Mouse (Mus musculus): ENCODE results near the gene Dntt. TPM values are rescaled to one million over a fixed set of nuclear protein-coding genes. Genes with fewer than 3 reads are reported as not detected.
A peak's percentile ranks its signal among the peaks of the same experiment; 100 is the strongest.

Gene Dntt
- polyA plus RNA-seq, 1 experiment from 2014 or later = 0.22 TPM

DNA sequence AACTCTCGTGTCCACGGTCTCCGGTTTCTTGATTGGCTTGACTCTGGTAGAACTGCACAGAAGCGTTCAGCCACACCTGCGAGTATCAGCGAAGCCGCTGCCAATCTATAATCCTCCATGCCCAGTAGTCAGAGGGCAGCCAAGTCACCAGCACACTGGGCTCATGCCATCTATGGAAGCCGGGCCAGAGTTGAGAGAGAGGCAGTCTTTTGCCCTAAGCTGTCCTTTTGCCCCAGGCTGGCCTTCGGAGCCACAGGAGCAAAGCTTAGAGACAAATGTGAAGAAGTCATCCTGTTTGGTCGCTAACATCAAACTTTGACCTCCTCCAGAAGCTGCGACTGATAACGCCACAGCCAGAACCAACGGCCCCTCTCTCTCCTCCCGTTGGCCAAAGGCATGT lies 54.6 kb downstream of the Dntt start:
- H3K4me3 ChIP-seq = no peak overlapping the region
- WGBS = 90% methylated on average over 14 of the region's 14 CpGs
- no peak for ATAC-seq (ENCODE audit: low read depth)

DNA sequence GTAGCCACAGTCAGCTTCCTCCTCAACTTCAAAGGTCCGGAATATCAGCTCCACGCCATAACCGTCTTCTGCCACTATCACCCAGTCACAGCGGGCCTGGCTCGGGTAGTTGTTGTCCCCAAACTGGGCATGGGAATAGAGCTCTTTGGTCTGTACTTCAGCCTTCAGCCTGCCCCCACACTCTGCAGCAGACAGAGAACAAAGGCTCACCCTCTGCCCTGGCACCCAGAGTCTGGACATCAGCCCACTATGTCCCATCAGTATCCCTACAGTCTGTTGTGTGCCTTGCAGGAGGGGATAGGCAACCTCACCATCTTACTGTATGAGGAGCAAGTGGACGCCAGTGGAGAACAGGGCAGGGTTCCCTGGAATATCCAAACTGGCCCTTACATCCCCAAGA lies 57.2 kb downstream of the Dntt start:
- Histone ChIP-seq H3K9me3 (no peaks in the 10 kb centered on the region), H3K4me1 (replicated peaks) (peaks cover 9% of the 10 kb centered on the region), H3K9ac (no peak overlapping the region), H3K4me2 (no peak overlapping the region), H3K4me3 (no peak overlapping the region), H3K36me3 (no peaks in the 10 kb centered on the region), H3K27ac (replicated peaks) (no peak overlapping the region), H3K27me3 (peaks cover 9% of the 10 kb centered on the region)
- 92% methylated on average over 6 of the region's 6 CpGs for WGBS
- ATAC-seq (ENCODE audit: low read depth) = peak; percentile 33; the same call in 1 of the 2 replicates

More for the DNA sequence above, 54.6 kb downstream of the Dntt start:
- H3K9ac ChIP-seq = no peak overlapping the region
- H3K27ac ChIP-seq (replicated peaks) = no peak overlapping the region
- H3K4me1 ChIP-seq (replicated peaks) = peaks cover 13% of the 10 kb centered on the region
- H3K27me3 ChIP-seq = no peaks in the 10 kb centered on the region; the same call in 1 of the 2 replicates
- H3K36me3 ChIP-seq = no peaks in the 10 kb centered on the region
- no peaks in the 10 kb centered on the region for H3K9me3 ChIP-seq
- H3K4me2 ChIP-seq = no peak overlapping the region

DNA sequence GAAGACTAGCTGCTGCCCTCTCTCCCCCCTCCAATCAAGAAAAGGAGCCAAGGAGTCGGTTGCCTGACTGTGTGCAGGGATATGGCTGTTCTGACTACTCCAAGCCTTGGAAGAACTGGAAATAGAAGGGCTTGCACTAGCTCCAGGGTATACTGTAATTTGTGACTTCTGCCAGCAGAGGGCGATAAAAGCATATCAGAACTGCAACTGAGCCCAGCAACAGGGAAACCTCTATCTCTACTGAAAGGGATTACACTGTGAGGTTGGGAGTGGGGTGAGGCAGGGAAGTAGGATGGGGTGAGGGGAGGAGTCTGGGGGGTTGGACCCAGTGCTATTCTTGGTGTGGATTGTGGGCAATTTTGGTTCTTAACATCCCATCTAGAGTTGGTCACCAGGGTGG lies 57.6 kb downstream of the Dntt start:
- Histone ChIP-seq H3K27me3 (peaks cover 9% of the 10 kb centered on the region), H3K27ac (replicated peaks) (no peak overlapping the region), H3K9me3 (no peaks in the 10 kb centered on the region), H3K4me1 (replicated peaks) (peaks cover 5% of the 10 kb centered on the region; the same call in 1 of the 2 replicates), H3K4me2 (no peak overlapping the region), H3K4me3 (no peak overlapping the region), H3K9ac (no peak overlapping the region), H3K36me3 (no peaks in the 10 kb centered on the region)
- peak; percentile 72 for ATAC-seq (ENCODE audit: low read depth)
- 16% methylated on average over 2 of the region's 2 CpGs for WGBS

DNA sequence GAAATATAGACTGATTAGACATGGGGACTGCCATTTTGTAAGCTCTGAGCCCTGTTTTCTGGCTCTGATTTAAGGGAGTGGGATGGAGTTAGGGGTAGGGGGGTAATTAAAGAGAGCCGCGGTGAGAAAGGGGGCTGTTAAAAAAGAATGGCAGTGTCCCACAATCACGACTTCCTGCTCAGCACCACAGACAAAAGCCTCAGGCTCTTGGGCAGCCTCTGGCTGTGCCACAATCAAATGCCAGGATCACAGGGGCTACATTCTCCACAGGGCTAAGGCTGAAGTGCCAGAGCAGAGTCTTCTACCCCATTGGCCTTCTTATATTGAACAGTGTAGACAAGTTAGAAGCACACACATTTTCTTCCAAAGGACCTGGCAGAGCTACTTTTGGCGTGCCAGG lies 58.8 kb downstream of the Dntt start:
- ATAC-seq (ENCODE audit: low read depth) = no peak
- WGBS = 22% methylated on average over 4 of the region's 4 CpGs
- H3K36me3 ChIP-seq = no peaks in the 10 kb centered on the region
- H3K27me3 ChIP-seq = peaks cover 9% of the 10 kb centered on the region
- H3K9me3 ChIP-seq = no peaks in the 10 kb centered on the region
- no peaks in the 10 kb centered on the region for H3K4me1 ChIP-seq (replicated peaks)
- no peak overlapping the region for H3K4me3 ChIP-seq
- no peak overlapping the region for H3K27ac ChIP-seq (replicated peaks)
- H3K9ac ChIP-seq = no peak overlapping the region
- H3K4me2 ChIP-seq = no peak overlapping the region

DNA sequence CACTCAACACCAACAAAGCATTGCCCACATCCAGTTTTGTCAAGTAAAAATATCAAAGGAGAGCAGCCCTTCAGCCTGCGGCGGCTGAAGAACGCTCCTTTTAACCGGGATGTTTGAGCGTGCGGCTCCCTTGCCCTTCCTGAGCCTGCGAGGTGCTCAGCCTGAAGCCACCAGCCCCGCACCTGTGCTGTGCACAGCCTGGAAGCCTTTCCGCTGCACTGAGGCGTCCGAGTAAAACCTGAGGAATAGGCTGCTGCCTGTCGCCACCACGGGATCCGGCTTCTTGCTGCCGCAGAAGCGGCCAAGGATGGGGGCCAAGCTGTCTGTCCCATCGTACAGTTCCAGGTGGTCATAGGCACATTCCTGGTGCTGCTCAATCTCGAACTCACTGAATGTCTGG lies 59.4 kb downstream of the Dntt start:
- 47% methylated on average over 18 of the region's 18 CpGs for WGBS
- Histone ChIP-seq H3K4me3 (no peak overlapping the region), H3K27ac (replicated peaks) (no peak overlapping the region), H3K9me3 (no peaks in the 10 kb centered on the region), H3K4me2 (peak overlapping the region; percentile 29; the same call in 1 of the 2 replicates), H3K36me3 (no peaks in the 10 kb centered on the region), H3K4me1 (replicated peaks) (no peaks in the 10 kb centered on the region), H3K9ac (no peak overlapping the region), H3K27me3 (peaks cover 9% of the 10 kb centered on the region)
- ATAC-seq (ENCODE audit: low read depth) = no peak

DNA sequence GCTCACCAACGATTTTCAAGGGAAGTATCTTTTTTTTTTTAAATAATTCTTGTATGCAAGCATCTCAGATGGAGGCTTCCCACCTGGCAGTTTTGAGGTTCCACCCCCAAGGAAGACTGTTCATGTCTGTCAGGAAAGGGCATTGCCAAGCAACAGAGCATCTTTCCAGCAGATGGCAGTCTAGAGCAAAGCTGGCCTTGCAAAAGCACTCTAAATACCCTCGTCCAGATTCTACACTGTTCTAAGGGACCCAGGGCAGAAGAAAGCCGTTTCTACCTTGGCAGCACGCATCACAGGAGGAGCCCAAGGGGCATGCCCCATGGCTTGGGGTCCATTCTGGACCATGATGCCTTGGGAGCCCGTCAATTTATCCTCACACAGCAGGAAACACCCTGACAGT lies 60.8 kb downstream of the Dntt start:
- WGBS = 14% methylated on average over 5 of the region's 5 CpGs
- Histone ChIP-seq H3K27me3 (peaks cover 9% of the 10 kb centered on the region), H3K4me3 (no peak overlapping the region), H3K9ac (no peak overlapping the region), H3K27ac (replicated peaks) (no peak overlapping the region), H3K9me3 (no peaks in the 10 kb centered on the region), H3K4me2 (no peak overlapping the region), H3K36me3 (no peaks in the 10 kb centered on the region), H3K4me1 (replicated peaks) (no peaks in the 10 kb centered on the region)
- ATAC-seq (ENCODE audit: low read depth) = no peak; the same call in 1 of the 2 replicates

DNA sequence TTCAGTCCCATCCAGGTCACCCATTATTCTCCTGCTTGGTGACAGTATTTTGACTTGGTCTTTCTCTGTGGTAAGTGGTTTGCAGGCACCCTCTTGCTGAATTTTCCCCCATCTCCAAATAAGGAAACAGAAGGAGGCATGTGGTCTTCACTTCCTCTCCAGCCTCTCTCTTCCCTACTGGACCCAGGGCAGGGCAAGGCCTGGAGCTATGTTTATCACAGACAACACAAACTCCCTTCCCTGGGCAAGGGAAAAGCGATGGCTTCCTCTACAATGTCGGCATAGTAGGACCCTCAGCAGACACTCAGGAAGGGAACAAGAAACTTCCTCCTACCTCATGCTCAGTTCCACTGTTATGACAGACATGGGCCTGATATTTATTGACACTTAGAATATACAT lies 62.8 kb downstream of the Dntt start:
- H3K27ac ChIP-seq (replicated peaks) = no peak overlapping the region
- peaks cover 9% of the 10 kb centered on the region for H3K27me3 ChIP-seq
- H3K4me3 ChIP-seq = no peak overlapping the region
- WGBS = 85% methylated on average over 2 of the region's 2 CpGs
- H3K9me3 ChIP-seq = no peaks in the 10 kb centered on the region
- no peak for ATAC-seq (ENCODE audit: low read depth)
- H3K9ac ChIP-seq = no peak overlapping the region
- H3K4me2 ChIP-seq = no peak overlapping the region
- H3K4me1 ChIP-seq (replicated peaks) = peaks cover 9% of the 10 kb centered on the region
- no peaks in the 10 kb centered on the region for H3K36me3 ChIP-seq

DNA sequence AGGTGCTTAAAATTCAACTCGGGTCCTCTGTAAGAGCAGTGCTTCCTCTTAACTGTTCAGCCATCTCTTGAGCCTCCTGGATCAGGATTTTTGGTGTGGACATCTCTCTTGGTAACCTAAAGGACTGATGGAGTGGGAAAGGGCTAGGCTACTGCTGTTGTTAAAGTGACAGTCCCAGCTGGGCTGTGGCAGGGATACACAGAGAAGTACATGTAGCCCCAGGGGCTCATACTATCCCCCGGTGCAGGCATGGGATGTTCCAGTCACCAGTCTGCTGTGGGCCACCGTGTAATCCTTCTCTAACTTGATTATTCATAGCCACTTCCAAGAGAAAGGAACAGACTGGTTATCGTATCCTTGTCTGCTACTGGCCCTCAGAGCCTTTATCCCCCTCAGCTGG lies 68.0 kb downstream of the Dntt start:
- WGBS = 36% methylated on average over 4 of the region's 4 CpGs
- H3K27ac ChIP-seq (replicated peaks) = no peak overlapping the region
- H3K4me2 ChIP-seq = no peak overlapping the region
- H3K4me3 ChIP-seq = no peak overlapping the region
- no peak for ATAC-seq (ENCODE audit: low read depth)
- no peak overlapping the region for H3K9ac ChIP-seq
- H3K27me3 ChIP-seq = no peaks in the 10 kb centered on the region
- no peaks in the 10 kb centered on the region for H3K9me3 ChIP-seq
- H3K36me3 ChIP-seq = no peaks in the 10 kb centered on the region
- H3K4me1 ChIP-seq (replicated peaks) = peaks cover 24% of the 10 kb centered on the region

DNA sequence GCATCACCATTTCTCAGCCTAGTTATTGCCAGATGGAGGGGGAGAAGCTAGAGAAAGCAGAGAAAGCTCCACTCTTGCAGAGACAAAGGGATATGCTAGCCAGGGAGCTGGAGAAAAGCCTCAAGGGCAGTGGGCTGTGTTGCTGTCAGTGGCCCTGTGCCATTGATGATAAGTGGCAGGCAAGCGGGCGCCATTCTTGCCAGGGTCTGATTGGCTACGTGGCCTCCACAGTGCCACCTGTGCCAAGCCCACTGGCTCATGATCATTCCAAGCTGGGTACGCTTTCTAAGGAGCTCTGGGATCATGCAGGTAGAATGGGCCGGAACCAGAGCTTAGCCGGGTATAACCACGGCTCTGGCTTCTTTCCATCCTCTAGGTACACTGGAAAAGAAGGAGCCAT lies 71.8 kb downstream of the Dntt start:
- Histone ChIP-seq H3K36me3 (no peaks in the 10 kb centered on the region), H3K4me2 (no peak overlapping the region), H3K27me3 (no peaks in the 10 kb centered on the region), H3K9ac (no peak overlapping the region), H3K27ac (replicated peaks) (no peak overlapping the region), H3K4me3 (no peak overlapping the region), H3K9me3 (no peaks in the 10 kb centered on the region), H3K4me1 (replicated peaks) (peaks cover 24% of the 10 kb centered on the region)
- 0 out of 2 replicates have a peak, but pooled peaks have one; percentile 45 for ATAC-seq (ENCODE audit: low read depth)
- 81% methylated on average over 7 of the region's 7 CpGs for WGBS

DNA sequence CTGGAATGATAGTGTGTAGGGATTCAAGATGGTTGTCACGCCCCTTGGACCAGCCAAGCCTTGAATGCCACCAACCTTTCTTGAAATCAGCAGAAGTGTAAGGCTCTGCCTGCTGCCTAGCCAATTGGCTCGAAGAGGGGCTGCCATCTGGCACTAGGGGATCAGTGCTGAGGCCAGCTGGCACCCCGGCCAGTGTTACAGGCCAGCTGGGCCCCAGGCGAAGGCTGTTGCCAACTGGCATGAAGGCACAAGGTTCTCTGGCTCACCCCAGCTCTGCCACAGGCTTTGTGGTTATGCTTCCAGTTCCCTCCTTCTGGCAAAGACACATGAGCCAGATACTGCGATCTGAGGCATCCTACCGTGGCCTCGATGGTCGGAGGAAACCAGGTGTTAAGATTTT lies 72.3 kb downstream of the Dntt start:
- H3K27ac ChIP-seq (replicated peaks) = no peak overlapping the region

DNA sequence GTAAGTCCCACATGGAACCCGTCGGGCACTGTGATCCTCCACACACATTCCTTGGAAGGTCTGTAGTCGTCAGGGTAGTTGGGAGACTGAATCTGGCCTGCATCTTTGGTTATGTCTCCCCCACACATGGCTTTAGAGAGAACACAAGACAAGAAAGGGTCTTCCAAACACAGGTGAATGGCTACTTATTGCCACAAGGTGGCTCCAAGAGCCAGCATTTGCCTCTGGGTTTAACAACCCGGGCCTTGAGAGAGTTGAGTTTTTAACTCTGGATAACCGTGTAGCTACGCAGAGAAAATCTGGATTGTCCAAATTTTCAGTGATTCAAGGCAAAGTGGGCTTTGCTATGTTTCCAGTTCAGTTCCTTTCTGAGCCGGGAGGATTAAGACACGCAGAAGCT lies 75.8 kb downstream of the Dntt start:
- Histone ChIP-seq H3K4me1 (replicated peaks) (peaks cover 30% of the 10 kb centered on the region), H3K27ac (replicated peaks) (no peak overlapping the region), H3K9ac (no peak overlapping the region), H3K27me3 (no peaks in the 10 kb centered on the region), H3K4me3 (no peak overlapping the region), H3K36me3 (no peaks in the 10 kb centered on the region), H3K9me3 (no peaks in the 10 kb centered on the region), H3K4me2 (no peak overlapping the region)
- peak; percentile 36; the same call in 1 of the 2 replicates for ATAC-seq (ENCODE audit: low read depth)
- 49% methylated on average over 8 of the region's 8 CpGs for WGBS

More for the DNA sequence above, 72.3 kb downstream of the Dntt start:
- no peak overlapping the region for H3K4me2 ChIP-seq
- H3K4me3 ChIP-seq = no peak overlapping the region
- WGBS = 62% methylated on average over 8 of the region's 8 CpGs
- no peaks in the 10 kb centered on the region for H3K36me3 ChIP-seq
- peaks cover 21% of the 10 kb centered on the region for H3K4me1 ChIP-seq (replicated peaks)
- no peaks in the 10 kb centered on the region for H3K27me3 ChIP-seq
- H3K9ac ChIP-seq = no peak overlapping the region
- ATAC-seq (ENCODE audit: low read depth) = peak; percentile 48; the same call in 1 of the 2 replicates
- H3K9me3 ChIP-seq = no peaks in the 10 kb centered on the region

DNA sequence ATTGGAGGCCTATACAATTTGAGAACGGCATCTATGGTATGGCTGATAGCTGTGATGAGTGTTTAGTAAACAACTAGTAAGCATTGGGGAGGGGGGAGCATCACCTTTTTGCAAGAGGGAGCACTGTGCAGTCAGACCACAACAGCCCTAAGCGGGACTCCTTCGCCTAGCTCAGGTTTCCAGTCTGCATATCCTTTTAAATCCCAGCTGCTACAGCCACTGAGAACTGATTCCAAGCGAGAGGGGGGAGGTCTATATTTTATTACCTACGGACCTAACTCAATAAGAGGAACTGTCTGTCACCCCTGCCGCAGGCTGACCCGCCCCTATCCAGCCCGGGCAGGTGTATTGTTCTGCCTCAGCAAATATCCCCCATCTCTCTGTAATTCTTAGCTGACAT lies 78.5 kb downstream of the Dntt start:
- Histone ChIP-seq H3K36me3 (no peaks in the 10 kb centered on the region), H3K4me2 (no peak overlapping the region), H3K9ac (no peak overlapping the region), H3K27me3 (no peaks in the 10 kb centered on the region; the same call in 1 of the 2 replicates), H3K27ac (replicated peaks) (no peak overlapping the region), H3K4me3 (no peak overlapping the region), H3K9me3 (no peaks in the 10 kb centered on the region), H3K4me1 (replicated peaks) (peaks cover 43% of the 10 kb centered on the region)
- no peak for ATAC-seq (ENCODE audit: low read depth)
- 50% methylated on average over 8 of the region's 8 CpGs for WGBS

DNA sequence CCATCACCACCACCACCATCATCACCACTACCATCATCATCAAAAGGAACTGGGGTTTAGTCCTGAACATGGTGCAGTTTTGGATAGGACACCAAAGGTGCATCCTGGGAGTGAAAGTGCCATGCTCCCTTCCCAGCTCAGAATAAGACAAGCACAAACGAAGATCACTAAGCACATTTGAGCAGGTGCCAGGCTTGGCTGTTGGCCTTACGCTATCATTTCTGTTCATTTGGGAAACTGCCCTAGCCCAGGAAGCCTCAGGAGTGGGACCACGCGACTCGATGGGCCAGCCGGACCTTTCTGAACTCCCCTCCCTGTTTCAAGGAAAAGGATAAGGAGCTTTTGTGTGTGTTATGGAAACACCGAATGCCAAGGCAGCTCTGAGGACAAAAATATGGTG lies 79.6 kb downstream of the Dntt start:
- Histone ChIP-seq H3K4me3 (no peak overlapping the region), H3K9me3 (no peaks in the 10 kb centered on the region), H3K27ac (replicated peaks) (0 out of 2 replicates have a peak overlapping the region, but pooled peaks have one; percentile 54), H3K4me2 (no peak overlapping the region), H3K4me1 (replicated peaks) (peaks cover 55% of the 10 kb centered on the region), H3K27me3 (no peaks in the 10 kb centered on the region; the same call in 1 of the 2 replicates), H3K36me3 (no peaks in the 10 kb centered on the region), H3K9ac (no peak overlapping the region)
- WGBS = 80% methylated on average over 7 of the region's 7 CpGs
- ATAC-seq (ENCODE audit: low read depth) = no peak
